Mouse (Mus musculus) lung, adult 2 months (tissue): ENCODE measurements around the gene Als2. TPM values are rescaled to one million over a fixed set of nuclear protein-coding genes. Genes with fewer than 3 reads are reported as not detected.

Experiments
- DNase-seq: peaks from one replicate; pipeline ENCODE4 v3.0.0; 2022
- H3K4me1 ChIP-seq: fragments of 200-500 bp; 2 replicates; pipeline ENCODE4 v1.6.1; 2011; ENCODE audit warnings: low read length; ENCODE audit not compliant: control insufficient read depth, insufficient read depth
- H3K4me3 ChIP-seq: fragments of 200-500 bp; replicated peaks from 2 replicates; pipeline ENCODE3; 2011; ENCODE audit warnings: low read depth, mild to moderate bottlenecking, control low read depth, low read length; ENCODE audit errors: extremely low read depth
- CTCF ChIP-seq: fragments of 200-500 bp; IDR thresholded peaks from 2 replicates; pipeline ENCODE4 v1.5.1; 2011; ENCODE audit warnings: mild to moderate bottlenecking, low read length, control low read depth; ENCODE audit not compliant: insufficient read depth
- POLR2A ChIP-seq: fragments of 200-500 bp; IDR thresholded peaks from 2 replicates; pipeline ENCODE4 v1.6.1; 2011; ENCODE audit warnings: low read depth, mild to moderate bottlenecking, control low read depth, low read length, borderline replicate concordance; ENCODE audit errors: extremely low read depth
- WGBS: fragments of 180-500 bp; shearing (Covaris S2); methylation state at CpG from one replicate; pipeline ENCODE4 v1.1.7; 2018; 5-methylcytosine and 5-hydroxymethylcytosine counted together
- polyA plus RNA-seq: library from polyadenylated mRNA; depleted of rRNA; stranded (reverse); fragments of >200 nt; gene quantifications from 2 replicates; pipeline ENCODE4 v1.2.3, GENCODE M21; 2012; rRNA removed

Als2 gene
- polyA plus RNA-seq, 1 experiment, result 5.4 TPM

- TF ChIP-seq POLR2A (peak; percentile 61; the same call in 1 of the 2 replicates), CTCF (no peak)
- WGBS, result under 1% methylated on average over 74 of the region's 74 CpGs
- DNase-seq, result peak; percentile 87
Observed at GRCm38 (mm10) chr1:59119720-59120457, 117.1 kb downstream of the Als2 start, which contains the start of gene Tmem237. Tmem237 (minus strand) TSS chr1:59120408.

More at GRCm38 (mm10) chr1:59119720-59120457, 117.1 kb downstream of the Als2 start, which contains the start of gene Tmem237:
- Histone ChIP-seq H3K4me1 (no peaks in the 10 kb centered on the region), H3K4me3 (peak within 1 kb of the TSS; percentile 97)

Other genes with a start within 250 kb of the Als2 start
- gene C2cd6, start 142.3 kb downstream of the Als2 start, polyA plus RNA-seq, result not detected in 2 replicates
- gene Tmem237, start 116.8 kb downstream of the Als2 start, polyA plus RNA-seq, result 5.5 and 10.9 TPM in 2 replicates
- 0.93 and 0.97 TPM in 2 replicates for gene Mpp4, start 73.8 kb downstream of the Als2 start, polyA plus RNA-seq
- gene Cdk15, start 19.7 kb upstream of the Als2 start, polyA plus RNA-seq, result 0.07 TPM in 1 of 2 replicates, not detected in the other
- gene Fzd7, start 245.2 kb upstream of the Als2 start, polyA plus RNA-seq, result 39.4 and 41.0 TPM in 2 replicates